Mouse (Mus musculus): Measurements from ENCODE around the gene Rtkn. TPM values are rescaled to one million over a fixed set of nuclear protein-coding genes. Genes with fewer than 3 reads are reported as not detected.

The Rtkn gene
- polyA plus RNA-seq, 1 experiment = 48.5 TPM

DNA sequence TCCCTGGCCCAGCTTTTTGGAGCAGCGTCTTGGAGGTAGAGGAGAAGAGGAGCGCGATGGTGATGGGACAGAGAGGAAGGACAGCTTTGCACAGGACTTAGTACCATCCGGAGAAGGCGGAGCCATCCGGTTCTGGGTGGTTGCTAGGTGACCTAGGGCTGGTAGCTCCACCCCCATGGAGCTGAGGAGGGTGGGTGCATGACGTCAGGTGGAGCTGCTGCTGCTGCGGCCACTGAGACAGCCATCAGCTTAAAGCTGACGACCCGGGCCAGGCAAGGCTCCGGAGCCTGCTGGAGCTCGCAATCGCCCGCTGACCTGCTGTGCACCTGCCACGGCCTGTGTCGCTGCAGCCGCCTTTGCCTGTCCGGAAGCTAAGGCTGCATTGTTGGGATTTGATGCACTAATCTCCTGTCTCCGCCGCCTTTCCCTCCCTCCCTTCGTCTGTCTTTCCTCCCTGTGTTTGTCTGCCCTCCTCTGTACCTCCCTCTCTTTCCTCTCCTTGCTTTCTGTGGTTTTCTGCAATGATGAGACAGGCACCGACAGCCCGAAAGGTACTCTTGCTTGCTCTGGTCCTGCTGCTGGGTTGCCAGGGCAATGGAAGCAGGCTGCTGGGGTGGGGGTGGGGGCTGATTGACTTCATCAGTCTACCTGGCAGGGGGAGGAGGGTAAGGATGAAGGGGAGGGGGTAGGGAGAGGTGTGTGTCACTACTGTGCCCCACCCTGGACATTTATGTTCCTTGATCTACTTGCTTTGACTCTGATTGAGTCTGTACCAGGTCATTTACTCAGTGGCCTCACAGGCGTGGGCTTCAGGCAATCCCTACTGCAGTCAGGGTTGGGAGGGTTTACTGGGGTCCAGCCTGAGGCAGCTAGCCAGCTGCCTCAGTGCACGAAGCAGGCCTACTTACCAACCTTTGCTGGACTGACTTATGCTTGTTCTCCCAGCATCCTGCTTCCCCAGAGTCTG is 50.9 kb downstream of the Rtkn start:
- no peaks in the 10 kb centered on the region for H3K27me3 ChIP-seq (replicated peaks)
- no peaks in the 10 kb centered on the region for H3K9me3 ChIP-seq
- H3K36me3 ChIP-seq (replicated peaks; ENCODE audit: low read length) = peaks cover 93% of the 10 kb centered on the region
- peaks cover 15% of the 10 kb centered on the region; the same call in 1 of the 2 replicates for H3K4me1 ChIP-seq
- H3K4me3 ChIP-seq (replicated peaks) = no peak overlapping the region
- TF ChIP-seq FLI1 (IDR thresholded peaks at IDR 0.05; ENCODE audit: low read length) = no peak
- TF ChIP-seq GATA1 (IDR thresholded peaks at IDR 0.05; ENCODE audit: borderline replicate concordance, low read length) = no peak

DNA sequence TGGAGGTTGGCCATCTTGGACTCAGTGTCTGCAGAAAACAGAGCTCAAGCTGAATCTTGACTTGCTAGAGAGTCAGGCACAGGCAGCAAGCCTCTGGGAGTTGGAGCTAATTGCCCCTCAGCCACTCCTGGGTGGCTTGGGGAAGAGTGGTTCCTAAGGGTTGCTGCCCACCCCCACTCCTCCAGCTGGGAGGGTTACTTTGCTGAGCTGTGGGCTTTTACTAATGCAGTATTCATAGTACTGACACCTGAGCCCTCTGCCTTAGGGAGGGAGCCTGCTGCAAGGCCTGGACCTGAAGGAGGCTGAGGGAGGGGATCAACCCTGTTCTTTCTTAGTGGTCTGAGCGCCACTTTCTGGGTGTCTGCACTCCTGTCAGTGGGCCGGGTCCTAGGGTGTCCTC is 51.7 kb downstream of the Rtkn start:
- no peak for TF ChIP-seq GATA1 (IDR thresholded peaks at IDR 0.05; ENCODE audit: borderline replicate concordance, low read length)
- TF ChIP-seq FLI1 (IDR thresholded peaks at IDR 0.05; ENCODE audit: low read length) = no peak
- Histone ChIP-seq H3K27me3 (replicated peaks) (no peaks in the 10 kb centered on the region), H3K36me3 (replicated peaks; ENCODE audit: low read length) (peaks cover 99% of the 10 kb centered on the region), H3K4me3 (replicated peaks) (no peak overlapping the region), H3K9me3 (no peaks in the 10 kb centered on the region), H3K4me1 (peaks cover 15% of the 10 kb centered on the region; the same call in 1 of the 2 replicates)

DNA sequence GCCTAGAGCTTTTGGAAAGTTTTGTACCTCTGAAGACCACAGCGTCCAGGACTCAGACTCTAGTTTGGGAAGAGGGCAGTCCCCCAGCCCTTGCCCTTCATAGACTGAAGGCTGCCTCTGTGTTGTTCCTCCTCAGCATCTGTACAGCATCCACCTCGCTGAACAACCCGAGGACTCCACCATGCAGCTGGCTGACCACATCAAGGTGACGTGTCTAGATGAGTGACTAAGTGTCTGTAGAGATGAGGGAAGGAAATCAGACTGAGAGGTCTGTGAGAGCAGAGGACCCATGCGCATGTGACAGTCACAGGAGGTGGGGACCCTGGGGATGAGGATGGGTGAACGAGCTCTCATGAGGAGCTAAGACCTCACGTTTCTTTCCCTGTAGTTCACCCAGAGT is 58.3 kb downstream of the Rtkn start:
- Histone ChIP-seq H3K9me3 (no peaks in the 10 kb centered on the region), H3K4me3 (replicated peaks) (no peak overlapping the region), H3K27me3 (replicated peaks) (no peaks in the 10 kb centered on the region), H3K4me1 (peaks cover 15% of the 10 kb centered on the region), H3K36me3 (replicated peaks; ENCODE audit: low read length) (peaks cover 100% of the 10 kb centered on the region)
- TF ChIP-seq GATA1 (IDR thresholded peaks at IDR 0.05; ENCODE audit: borderline replicate concordance, low read length) (no peak), FLI1 (IDR thresholded peaks at IDR 0.05; ENCODE audit: low read length) (no peak)

DNA sequence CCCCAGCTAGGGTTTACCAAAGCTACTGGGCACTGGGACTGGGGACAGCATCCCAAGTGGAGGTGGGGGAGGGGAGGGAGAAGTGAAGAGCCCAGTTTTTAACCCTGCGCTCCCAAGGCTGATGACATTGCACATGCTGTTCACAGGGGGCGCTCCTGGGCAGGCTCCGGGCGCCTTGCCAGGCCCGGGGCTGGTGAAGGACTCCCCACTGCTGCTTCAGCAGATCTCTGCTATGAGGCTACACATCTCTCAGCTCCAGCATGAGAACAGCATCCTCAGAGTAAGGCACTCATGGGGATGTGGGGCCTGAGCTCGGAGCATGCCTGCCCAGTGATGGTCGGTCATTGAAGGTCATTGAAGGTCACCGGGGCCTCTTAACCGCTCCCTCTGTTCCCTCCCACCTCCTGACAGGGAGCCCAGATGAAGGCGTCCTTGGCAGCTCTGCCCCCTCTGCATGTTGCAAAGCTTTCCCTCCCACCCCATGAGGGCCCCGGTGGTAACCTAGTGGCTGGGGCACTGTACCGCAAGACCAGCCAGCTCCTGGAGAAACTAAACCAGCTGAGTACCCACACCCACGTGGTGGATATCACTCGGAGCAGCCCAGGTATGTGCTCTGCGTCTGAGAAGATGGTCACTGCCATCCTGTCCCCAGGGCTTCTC is 62.2 kb downstream of the Rtkn start:
- TF ChIP-seq GATA1 (IDR thresholded peaks at IDR 0.05; ENCODE audit: borderline replicate concordance, low read length) (no peak), FLI1 (IDR thresholded peaks at IDR 0.05; ENCODE audit: low read length) (no peak)
- no peak overlapping the region for H3K4me3 ChIP-seq (replicated peaks)
- H3K36me3 ChIP-seq (replicated peaks; ENCODE audit: low read length) = peaks cover 86% of the 10 kb centered on the region
- H3K27me3 ChIP-seq (replicated peaks) = peaks cover under 1% of the 10 kb centered on the region
- peaks cover 24% of the 10 kb centered on the region for H3K4me1 ChIP-seq
- no peaks in the 10 kb centered on the region for H3K9me3 ChIP-seq

Other genes starting within 250 kb of the Rtkn start
- not detected in 2 replicates for gene Sema4f, start 195.7 kb upstream of the Rtkn start, polyA plus RNA-seq (2012; ENCODE audit: insufficient read depth, low replicate concordance)
- 3.6 and 5.2 TPM in 2 replicates for gene M1ap, start 188.6 kb upstream of the Rtkn start, polyA plus RNA-seq (2012; ENCODE audit: insufficient read depth, low replicate concordance)
- 159 and 256 TPM in 2 replicates for gene Dok1, start 102.0 kb upstream of the Rtkn start, polyA plus RNA-seq (2012; ENCODE audit: insufficient read depth, low replicate concordance)
- gene Loxl3, start 101.3 kb upstream of the Rtkn start, polyA plus RNA-seq (2012; ENCODE audit: insufficient read depth, low replicate concordance) = 0.40 and 4.2 TPM in 2 replicates
- 1,695 and 4,915 TPM in 2 replicates for gene Aup1, start 80.9 kb upstream of the Rtkn start, polyA plus RNA-seq (2012; ENCODE audit: insufficient read depth, low replicate concordance)
- 27.7 and 49.5 TPM in 2 replicates for gene Htra2, start 80.2 kb upstream of the Rtkn start, polyA plus RNA-seq (2012; ENCODE audit: insufficient read depth, low replicate concordance)
- gene Dqx1, start 77.6 kb upstream of the Rtkn start, polyA plus RNA-seq (2012; ENCODE audit: insufficient read depth, low replicate concordance) = 0.22 TPM in 1 of 2 replicates, not detected in the other
- gene Tlx2, start 65.2 kb upstream of the Rtkn start, polyA plus RNA-seq (2012; ENCODE audit: insufficient read depth, low replicate concordance) = not detected in 2 replicates
- gene Pcgf1, start 57.6 kb upstream of the Rtkn start, polyA plus RNA-seq (2012; ENCODE audit: insufficient read depth, low replicate concordance) = 6.8 and 7.3 TPM in 2 replicates
- 3.3 TPM in 1 of 2 replicates, not detected in the other for gene Lbx2, start 49.1 kb upstream of the Rtkn start, polyA plus RNA-seq (2012; ENCODE audit: insufficient read depth, low replicate concordance)
- 1.8 and 2.0 TPM in 2 replicates for gene Ccdc142, start 33.9 kb upstream of the Rtkn start, polyA plus RNA-seq (2012; ENCODE audit: insufficient read depth, low replicate concordance)
- 0.99 and 2.7 TPM in 2 replicates for gene Gm42688, start 33.8 kb upstream of the Rtkn start, polyA plus RNA-seq (2012; ENCODE audit: insufficient read depth, low replicate concordance)
- 9.6 and 78.7 TPM in 2 replicates for gene Mrpl53, start 26.4 kb upstream of the Rtkn start, polyA plus RNA-seq (2012; ENCODE audit: insufficient read depth, low replicate concordance)
- gene Mogs, start 20.0 kb upstream of the Rtkn start, polyA plus RNA-seq (2012; ENCODE audit: insufficient read depth, low replicate concordance) = 76.1 and 165 TPM in 2 replicates
- 86.6 and 121 TPM in 2 replicates for gene Wbp1, start 13.9 kb upstream of the Rtkn start, polyA plus RNA-seq (2012; ENCODE audit: insufficient read depth, low replicate concordance)
- gene Ino80b, start 10.0 kb upstream of the Rtkn start, polyA plus RNA-seq (2012; ENCODE audit: insufficient read depth, low replicate concordance) = 201 and 370 TPM in 2 replicates
- gene Wdr54, start 20.9 kb downstream of the Rtkn start, polyA plus RNA-seq (2012; ENCODE audit: insufficient read depth, low replicate concordance) = 2.0 and 13.3 TPM in 2 replicates
- 0.36 TPM in 1 of 2 replicates, not detected in the other for gene 1700003E16Rik, start 20.9 kb downstream of the Rtkn start, polyA plus RNA-seq (2012; ENCODE audit: insufficient read depth, low replicate concordance)
- 113 and 905 TPM in 2 replicates for gene Dctn1, start 30.5 kb downstream of the Rtkn start, polyA plus RNA-seq (2012; ENCODE audit: insufficient read depth, low replicate concordance)
- gene Slc4a5, start 84.4 kb downstream of the Rtkn start, polyA plus RNA-seq (2012; ENCODE audit: insufficient read depth, low replicate concordance) = 0.32 TPM in 1 of 2 replicates, not detected in the other
- gene Mthfd2, start 190.4 kb downstream of the Rtkn start, polyA plus RNA-seq (2012; ENCODE audit: insufficient read depth, low replicate concordance) = 17.8 and 30.5 TPM in 2 replicates
- gene Mob1a, start 190.6 kb downstream of the Rtkn start, polyA plus RNA-seq (2012; ENCODE audit: insufficient read depth, low replicate concordance) = 20.8 and 26.9 TPM in 2 replicates
- 46.0 and 113 TPM in 2 replicates for gene Bola3, start 213.7 kb downstream of the Rtkn start, polyA plus RNA-seq (2012; ENCODE audit: insufficient read depth, low replicate concordance)

Data from megakaryocyte, embryonic 14.5 days (primary cell).